In the genomic region with DNA sequence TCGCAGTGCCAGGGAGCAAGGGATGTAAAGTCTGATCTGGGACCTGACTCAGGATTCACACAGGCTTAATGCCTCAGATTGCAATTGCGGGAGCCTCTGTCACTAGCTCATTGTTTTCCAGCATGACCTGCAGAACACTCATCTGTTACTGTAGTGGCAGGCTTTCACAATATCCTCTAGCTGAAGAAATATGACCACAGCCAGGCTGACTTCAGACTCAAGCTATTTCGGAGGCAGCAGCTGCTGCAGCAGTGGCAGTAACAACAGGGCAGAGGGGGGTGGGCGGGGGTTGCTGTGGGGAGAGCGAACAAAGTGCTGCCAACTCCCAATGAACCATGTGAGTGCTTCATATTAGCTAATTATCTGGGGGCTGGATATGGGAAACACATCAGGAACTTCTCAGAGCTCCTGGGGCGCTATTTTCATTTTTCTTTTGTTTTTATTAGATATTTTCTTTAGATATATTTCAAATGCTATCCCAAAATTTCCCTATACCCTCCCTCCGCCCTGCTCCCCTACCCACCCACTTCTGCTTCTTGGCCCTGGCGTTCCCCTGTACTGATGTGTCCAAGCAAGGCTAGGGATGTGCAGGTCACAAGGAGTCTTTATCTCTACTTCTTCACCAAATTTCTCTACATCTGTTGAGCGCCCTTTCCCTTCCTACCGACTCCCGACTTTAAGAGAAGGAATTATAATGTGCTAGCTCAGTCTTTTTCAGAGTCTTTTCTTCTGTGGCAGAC, we compare ENCODE assay signal across 12 mouse cellular contexts.
DNase-seq lines count a peak whose midpoint lies in the region; ATAC-seq and TF ChIP-seq lines count a peak whose summit lies in the region.
"Had no signal": no experiment of that assay in that cellular context is flagged by ENCODE, and none has a peak within 500 bp of the region (broad histone marks: within the 10 kb centered on the region; RNA-seq: fewer than 3 reads in every experiment).

No protein-coding gene starts in this region.

- no peaks in the 10 kb centered on the region for H3K36me3 ChIP-seq in limb, embryonic 15.5 days
- H3K36me3 ChIP-seq: midbrain, embryonic 12.5 days had no signal

- peak overlapping the region; percentile 27; the same call in 1 of the 2 replicates for H3K27ac ChIP-seq in limb, embryonic 15.5 days
- H3K27ac ChIP-seq: midbrain, embryonic 12.5 days had no signal

- H3K4me2 ChIP-seq in limb, embryonic 15.5 days: 0 out of 2 replicates have a peak overlapping the region, but pooled peaks have one; percentile 17
- H3K4me2 ChIP-seq: midbrain, embryonic 12.5 days had no signal

- no peak for ATAC-seq in limb, embryonic 15.5 days (ENCODE audit: insufficient number of reproducible peaks, low FRiP score, low TSS enrichment, low read depth)
- peak; percentile 82; the same call in 1 of the 2 replicates for ATAC-seq in neutrophil, adult 5-6 weeks (ENCODE audit: extremely low read depth, insufficient number of reproducible peaks, low FRiP score, poor library complexity, severe bottlenecking)

- no peak overlapping the region for H3K9ac ChIP-seq in limb, embryonic 15.5 days
- H3K9ac ChIP-seq: midbrain, embryonic 12.5 days had no signal

- no peak overlapping the region for H3K4me3 ChIP-seq in lung, adult 2 months (replicated peaks; ENCODE audit: extremely low read depth, low read depth, low read length)
- no peak overlapping the region for H3K4me3 ChIP-seq in limb, embryonic 15.5 days
- H3K4me3 ChIP-seq: midbrain, embryonic 12.5 days had no signal

- no peak for TF ChIP-seq CTCF in lung, adult 2 months (IDR thresholded peaks at IDR 0.05; ENCODE audit: insufficient read depth, low read length)

- 44% methylated on average over 11 of the region's 11 CpGs for WGBS in lung, adult 2 months
- 43% methylated on average over 11 of the region's 11 CpGs for WGBS in limb, embryonic 15.5 days

- no peaks in the 10 kb centered on the region for H3K27me3 ChIP-seq in limb, embryonic 15.5 days
- H3K27me3 ChIP-seq: midbrain, embryonic 12.5 days had no signal

- H3K9me3 ChIP-seq in limb, embryonic 15.5 days: no peaks in the 10 kb centered on the region
- H3K9me3 ChIP-seq: midbrain, embryonic 12.5 days had no signal

- H3K4me1 ChIP-seq in lung, adult 2 months (ENCODE audit: control insufficient read depth, insufficient read depth, low read length): no peaks in the 10 kb centered on the region
- H3K4me1 ChIP-seq in limb, embryonic 15.5 days: 0 out of 2 replicates have a peak, but pooled peaks cover 9% of the 10 kb centered on the region
- H3K4me1 ChIP-seq: midbrain, embryonic 12.5 days had no signal

- TF ChIP-seq POLR2A in lung, adult 2 months (IDR thresholded peaks at IDR 0.05; ENCODE audit: borderline replicate concordance, extremely low read depth, low read depth, low read length): no peak

- peak; percentile 12 for DNase-seq in adrenal gland, adult 2 months
- DNase-seq in adrenal gland, postnatal 10 days: no peak
- peak; percentile 18 to 27 for DNase-seq in lung, adult 18-20 months
- DNase-seq in lung, adult 2 months: no peak
- DNase-seq in cerebellum, postnatal 4 days (ENCODE audit: low spot score in 2 of 2): no peak
- DNase-seq in urinary bladder, adult 18-20 months (ENCODE audit: low spot score in 2 of 2): no peak
- DNase-seq: cerebellum, adult 9-10 months; right cerebral cortex, postnatal 14 days; thymus, postnatal 4 days had no signal

Comparison
In these comparisons a context has a peak if more than half of its experiments do, and no peak if none do; other contexts are left out.
1. DNase-seq: peak in adrenal gland, adult 2 months (single experiment) and lung, adult 18-20 months (2 of 2); none in adrenal gland, postnatal 10 days (single experiment), lung, adult 2 months (single experiment), cerebellum, postnatal 4 days (0 of 2) and urinary bladder, adult 18-20 months (0 of 2).